Mouse (Mus musculus) CD4-positive, CD25-positive, alpha-beta regulatory T cell, adult 2 months (primary cell): ENCODE measurements around the gene Lman1l.

ENCODE experiments used
- DNase-seq: peaks from one replicate; pipeline ENCODE4 v3.0.0-alpha.2; 2012; ENCODE audit warnings: low read depth, low spot score

Gene Lman1l

GRCm38 (mm10) chr9:57617556-57618169 lies 2.9 kb downstream of the Lman1l start:
- no peak for DNase-seq

- DNase-seq: no peak
Observed at GRCm38 (mm10) chr9:57614786-57615185, 5.8 kb downstream of the Lman1l start.

DNA sequence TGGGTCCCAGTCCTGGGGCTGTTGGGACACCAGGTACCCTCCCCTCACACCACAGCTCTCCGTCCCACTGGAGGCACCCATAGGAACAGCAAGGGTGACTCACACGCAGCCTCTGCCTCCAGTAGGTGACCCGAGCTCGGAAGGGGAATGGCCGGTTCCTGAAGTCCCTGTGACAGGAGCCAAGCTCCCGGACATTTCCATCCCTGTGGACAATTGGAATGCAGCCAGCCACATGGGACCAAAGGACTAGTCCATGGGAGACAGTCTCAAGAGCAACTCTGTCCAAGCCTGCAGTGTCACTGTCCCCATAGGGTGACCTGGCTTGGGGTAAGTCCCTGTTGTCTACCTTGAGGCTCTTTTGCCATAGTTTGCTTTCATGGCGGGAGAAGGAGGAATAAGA lies 6.6 kb downstream of the Lman1l start:
- no peak for DNase-seq

DNA sequence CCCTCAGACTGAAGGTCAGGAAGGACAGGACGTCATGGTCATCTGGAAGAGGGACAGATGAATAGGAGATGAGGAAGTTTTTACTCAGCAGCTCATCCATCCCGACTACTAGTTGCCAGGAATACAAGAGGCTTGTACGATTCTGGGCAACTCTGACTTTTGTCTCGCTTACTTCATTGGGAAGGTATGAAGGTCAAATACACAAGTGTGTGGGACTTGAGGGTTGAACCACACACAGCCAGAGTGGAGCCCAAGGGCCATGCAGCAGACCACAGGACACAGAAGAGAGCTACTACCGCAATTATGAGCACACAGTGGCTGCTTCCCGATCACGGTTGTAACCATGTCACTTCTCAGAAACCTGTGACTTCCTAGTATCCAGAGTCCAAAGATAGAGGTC lies 8.0 kb downstream of the Lman1l start:
- no peak for DNase-seq

DNA sequence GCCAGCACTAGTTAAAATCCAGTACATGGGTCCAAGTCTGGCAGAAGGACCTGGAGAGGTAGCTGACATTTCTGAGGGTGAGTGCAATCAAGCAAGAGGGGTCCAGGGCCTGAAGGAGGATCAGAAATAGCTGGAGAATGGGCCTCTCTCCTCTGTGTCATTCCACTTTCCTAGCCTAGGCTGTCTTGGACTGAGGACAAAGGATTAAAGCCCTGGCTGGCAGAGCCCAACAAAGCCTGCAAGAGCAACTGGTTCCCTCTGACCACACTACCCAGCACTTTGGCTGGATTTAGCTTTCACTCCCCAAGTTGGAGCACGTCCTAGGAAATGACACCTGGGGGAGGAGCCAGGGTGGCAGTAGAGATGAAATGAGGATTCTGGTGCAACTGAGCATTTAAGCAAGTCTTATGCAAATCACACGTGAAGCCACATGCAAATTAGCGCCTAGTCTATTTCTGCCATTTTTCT lies 10.2 kb downstream of the Lman1l start:
- DNase-seq: no peak

GRCm38 (mm10) chr9:57609803-57610202 lies 10.8 kb downstream of the Lman1l start:
- no peak for DNase-seq

DNA sequence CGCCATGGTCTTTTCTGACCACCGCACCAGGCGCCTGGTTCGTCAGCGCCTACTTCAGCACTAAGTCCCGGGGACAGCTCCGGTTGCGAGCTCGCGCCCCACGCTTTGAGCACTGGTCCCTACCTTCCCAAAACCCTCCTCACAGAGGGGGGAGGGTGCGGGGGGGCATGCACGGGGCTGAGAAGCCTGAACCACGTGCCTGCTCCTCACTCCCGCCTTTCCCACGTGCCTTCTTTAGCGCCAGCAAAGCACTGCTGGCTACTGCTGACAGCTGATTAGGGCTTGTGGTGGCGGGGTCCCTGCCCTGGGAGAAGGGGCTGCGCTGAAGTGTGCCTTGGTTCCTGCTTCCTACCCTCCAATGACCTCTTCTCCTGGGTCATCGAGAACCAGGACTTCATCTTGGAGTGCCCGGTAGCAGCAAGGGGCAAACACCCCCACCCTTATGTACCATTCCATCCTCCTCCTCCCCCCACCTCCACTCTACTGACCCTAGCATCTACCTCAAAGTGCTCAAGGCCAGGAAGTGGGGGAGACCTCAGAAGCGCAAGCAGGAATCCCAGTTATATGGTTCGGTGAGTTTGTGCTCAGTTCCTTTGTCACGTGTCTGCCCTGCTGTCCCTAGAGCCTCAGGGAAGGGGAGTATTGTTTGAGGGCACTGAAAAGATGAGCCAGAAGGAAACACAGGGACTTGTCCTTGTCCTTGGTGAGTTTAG lies 14.3 kb downstream of the Lman1l start, which contains the start of gene Cplx3:
Cplx3 (minus strand) TSS at position 143 of the 713 bp plus-strand sequence.
- DNase-seq: peak; percentile 54

DNA sequence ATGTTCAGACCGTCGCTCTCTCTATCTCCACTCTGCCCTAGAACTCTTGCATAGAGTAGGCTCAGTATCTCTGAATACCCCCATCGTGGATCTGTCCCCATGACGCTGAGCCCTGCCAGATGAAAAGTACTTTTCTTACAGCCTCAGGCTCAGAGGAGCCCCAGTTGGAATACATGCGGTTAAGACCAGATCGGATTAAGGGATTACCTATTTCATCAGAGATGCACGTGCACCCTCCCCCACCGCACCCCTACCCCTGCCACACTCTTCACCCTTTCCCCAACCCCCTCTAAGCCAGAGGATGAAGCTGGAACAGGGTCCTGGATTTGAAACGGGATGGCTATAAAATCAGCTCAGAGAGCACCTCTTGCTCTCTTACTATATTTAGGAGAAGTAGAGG lies 15.1 kb downstream of the Lman1l start:
- DNase-seq: no peak

DNA sequence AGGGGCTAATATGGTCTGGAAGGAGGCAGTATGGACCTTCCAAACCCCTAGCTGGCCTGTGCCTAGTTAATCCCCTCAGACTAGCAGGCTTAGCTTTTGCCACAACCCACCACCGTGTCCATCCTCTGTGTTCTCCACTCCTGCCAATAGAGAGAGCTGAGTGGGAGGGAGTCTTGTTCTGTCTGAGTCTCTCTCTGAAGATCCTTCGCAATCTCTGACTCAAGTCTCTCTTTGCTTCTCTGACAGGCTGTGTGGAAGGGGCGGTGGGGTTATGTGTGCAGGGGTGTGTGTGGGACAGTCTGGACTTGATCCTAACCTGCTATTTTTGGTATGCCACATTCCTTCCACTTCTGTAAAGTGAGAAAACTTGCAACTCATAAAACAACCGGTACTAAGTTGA lies 15.7 kb downstream of the Lman1l start:
- no peak for DNase-seq

GRCm38 (mm10) chr9:57602098-57602497 lies 18.5 kb downstream of the Lman1l start:
- DNase-seq: no peak

- DNase-seq: no peak
Observed at GRCm38 (mm10) chr9:57601353-57601706, 19.2 kb downstream of the Lman1l start.

- no peak for DNase-seq
Observed at GRCm38 (mm10) chr9:57600620-57601352, 19.8 kb downstream of the Lman1l start.

GRCm38 (mm10) chr9:57598851-57599563 lies 21.6 kb downstream of the Lman1l start:
- DNase-seq: no peak

GRCm38 (mm10) chr9:57597929-57598382 lies 22.6 kb downstream of the Lman1l start:
- DNase-seq: no peak

DNA sequence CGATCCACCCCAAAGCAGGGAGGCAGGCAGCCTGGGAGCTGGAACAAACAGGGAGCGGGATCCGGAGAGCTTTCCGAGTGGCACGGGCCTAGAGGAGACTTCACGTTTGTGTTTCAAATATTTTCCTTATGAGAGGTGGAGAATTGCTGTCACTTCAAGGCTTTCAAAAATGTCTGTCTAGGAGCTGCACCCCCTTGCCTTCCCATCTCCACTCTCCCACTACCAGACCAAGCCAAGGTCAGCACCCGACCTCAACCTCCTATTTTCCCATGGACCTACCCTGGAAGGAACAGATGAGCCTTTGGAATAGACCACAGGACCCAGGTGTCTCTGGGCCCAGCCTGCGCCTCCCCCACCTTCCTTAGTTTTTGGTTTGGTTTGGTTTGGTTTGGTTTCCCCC lies 23.3 kb downstream of the Lman1l start:
- no peak for DNase-seq

DNA sequence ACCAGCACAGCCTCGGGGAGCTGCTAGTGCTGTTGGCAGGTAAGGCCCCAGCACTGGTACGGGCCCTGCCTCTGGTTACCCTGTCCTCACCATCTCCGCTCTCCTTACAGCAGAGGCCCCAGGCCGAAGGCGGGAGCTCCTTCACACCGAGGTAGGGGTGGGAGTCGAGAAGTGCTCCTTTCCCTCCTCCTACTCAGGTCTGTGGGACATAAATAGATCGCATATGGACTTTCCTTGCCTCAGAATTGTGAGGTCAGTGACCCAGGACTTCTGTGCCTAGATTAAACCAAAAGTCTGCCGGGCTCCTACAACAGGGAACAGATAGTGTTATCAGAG lies 26.4 kb downstream of the Lman1l start:
- no peak for DNase-seq

DNA sequence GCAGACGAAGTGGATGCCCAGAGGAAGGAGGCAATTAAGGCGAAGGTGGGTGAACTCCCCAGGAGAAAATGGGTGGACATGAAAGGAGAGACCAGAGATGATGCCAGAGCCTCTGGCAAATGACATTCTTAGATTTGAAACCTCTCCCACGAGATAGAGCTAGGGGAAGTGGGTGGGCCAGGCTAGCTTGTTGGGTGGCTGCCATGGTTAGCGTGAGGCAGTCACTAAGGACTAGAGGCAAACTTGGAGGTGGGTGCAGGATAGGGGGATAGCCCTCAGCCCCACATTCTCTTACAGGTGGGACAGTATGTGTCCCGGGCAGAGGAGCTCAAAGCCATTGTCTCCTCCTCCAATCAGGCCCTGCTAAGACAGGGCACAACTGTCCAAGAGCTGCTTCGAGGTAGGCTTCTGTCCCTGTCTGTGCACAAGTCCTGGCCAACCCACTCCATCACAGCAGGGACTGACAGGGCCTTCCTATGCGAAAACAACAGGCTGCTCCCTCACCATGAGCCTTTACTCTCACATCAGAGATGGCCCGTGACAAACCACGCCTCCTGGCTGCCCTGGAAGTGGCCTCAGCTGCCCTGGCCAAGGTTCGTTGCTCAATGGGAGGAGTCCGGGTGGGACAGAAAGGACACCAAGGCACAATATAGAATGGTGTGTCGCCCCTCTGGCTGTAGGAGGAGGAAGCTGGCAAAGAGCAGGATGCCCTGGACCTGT lies 27.0 kb downstream of the Lman1l start:
- DNase-seq: no peak

DNA sequence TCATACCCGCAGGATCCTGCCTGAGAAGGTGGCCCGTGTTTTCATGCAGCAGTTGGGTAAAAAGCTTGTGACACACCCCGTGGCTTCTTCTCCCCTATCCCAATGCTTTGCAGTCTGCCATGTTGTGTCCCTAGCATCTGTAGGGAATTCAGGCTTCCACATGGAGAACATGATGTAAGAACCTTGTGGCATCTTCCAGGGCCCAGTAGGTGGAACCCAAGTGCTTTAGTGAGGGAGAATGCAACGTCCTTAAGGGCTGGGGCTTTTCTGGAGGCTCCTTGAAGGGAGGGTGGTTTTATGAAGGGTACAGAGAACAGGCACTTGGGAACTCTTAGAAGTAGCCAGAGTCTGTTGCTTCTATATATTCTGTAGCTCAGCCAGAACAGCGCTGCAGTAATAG lies 29.8 kb downstream of the Lman1l start:
- peak; percentile 23 for DNase-seq

DNA sequence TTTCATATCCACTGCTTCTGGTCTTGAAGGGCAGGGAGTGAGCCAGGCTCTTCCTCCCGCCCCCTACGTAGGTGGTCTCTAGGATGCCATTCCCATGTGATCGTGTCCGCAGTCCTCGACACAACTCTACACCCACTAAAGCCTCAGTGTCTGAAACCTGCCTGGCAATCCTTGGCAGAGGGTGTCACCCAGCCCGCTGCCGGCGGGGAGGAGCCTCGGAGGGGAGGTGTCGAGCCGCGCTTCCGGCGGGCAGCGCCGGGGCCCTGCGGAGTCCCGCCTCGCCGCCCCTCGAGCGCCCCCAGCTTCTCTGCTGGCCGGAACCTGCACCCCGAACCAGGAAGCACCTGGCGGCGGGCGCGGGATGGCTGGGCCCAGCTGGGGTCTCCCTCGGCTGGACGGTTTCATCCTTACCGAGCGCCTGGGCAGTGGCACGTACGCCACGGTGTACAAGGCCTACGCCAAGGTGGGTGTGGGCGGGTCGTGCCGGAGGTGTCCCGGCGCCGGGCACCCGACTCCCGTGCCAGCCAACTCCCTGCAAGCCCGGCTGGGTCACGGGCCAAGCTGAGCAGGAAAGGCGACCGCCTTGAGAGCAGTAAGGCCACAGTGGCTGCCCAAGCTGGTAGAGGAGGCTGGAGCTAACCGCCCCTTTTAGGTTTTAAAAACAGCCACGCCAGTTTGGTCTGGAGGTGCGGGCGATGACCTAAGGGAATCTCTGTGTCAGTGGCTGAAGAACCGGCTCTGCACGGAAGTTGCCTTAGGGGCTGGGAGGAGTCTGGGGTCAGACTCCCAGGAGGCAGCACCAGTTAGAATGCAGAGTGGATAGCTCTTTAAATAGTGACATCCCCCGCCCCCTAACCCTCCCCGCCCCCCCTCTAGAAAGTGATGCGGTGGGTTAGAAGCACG lies 31.1 kb downstream of the Lman1l start, which contains the start of gene Ulk3:
Ulk3 (plus strand) TSS at position 229 of the 903 bp plus-strand sequence.
- DNase-seq: peak; percentile 85

DNA sequence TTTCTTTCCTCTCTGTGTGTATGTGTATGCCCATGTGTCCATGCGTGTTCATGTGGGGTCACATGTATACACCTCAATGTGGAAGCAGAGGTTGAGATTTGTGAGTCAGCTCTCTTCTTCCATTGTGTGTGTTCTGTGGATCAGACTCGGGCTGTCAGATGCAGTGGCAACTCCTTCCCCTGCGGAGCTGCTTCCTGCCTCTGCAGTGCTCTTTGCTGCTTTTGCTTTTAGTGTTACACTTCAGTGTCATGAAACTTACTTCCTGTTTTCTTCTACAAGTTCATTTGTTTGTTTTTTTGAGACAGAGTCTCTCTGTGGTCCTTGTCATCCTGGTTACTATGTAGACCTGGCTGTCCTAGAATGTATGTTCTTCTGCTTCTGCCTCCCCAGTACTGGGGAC lies 35.6 kb downstream of the Lman1l start:
- no peak for DNase-seq
